Comparison of ENCODE assay signal across 8 mouse cellular contexts in the genomic region with DNA sequence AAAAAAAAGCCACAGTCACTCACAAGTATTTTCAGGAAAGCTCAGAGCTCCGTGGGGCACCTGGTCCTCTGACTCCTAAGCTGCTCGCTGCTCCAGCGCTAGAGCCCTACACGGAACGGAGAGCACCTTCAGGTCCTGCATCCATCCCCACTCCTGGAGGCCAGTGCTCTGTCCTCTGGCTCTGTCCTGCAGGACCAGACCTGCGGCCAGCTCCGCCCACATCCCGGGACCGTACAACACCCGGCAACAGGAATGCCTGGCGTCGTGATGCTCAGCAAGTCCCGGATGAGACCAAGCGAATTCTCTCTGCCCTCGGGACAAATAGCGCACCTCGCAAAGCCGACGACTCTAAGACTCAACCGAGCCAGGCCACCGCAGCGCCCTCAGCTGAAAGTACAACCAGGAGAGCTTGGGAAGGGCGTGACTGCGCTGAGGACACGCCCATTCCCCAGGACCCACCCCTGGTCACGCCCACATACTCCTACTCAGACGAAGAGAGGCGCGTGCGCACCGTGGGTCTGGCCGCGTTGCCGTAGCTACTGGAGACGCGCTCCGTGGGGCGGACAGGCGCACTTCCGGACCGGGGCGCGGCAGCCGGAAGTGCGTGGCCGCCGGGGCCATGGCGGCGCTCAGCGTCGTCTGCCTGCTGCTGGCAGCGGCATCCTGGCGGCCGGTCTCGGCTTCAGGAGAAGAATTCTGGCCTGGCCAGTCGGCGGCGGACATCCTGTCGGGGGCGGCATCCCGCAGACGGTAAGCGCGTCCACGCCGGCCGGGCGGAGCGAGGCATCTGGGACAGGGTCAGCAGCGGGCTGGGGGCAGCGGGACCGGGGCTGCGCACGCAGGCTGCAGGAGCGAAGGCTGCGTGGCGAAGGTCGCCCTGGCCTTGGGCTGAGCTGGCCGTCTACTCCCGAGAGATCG. TPM values are rescaled to one million over a fixed set of nuclear protein-coding genes. Genes with fewer than 3 reads are reported as not detected.
DNase-seq lines count a peak whose midpoint lies in the region; ATAC-seq lines count a peak whose summit lies in the region.

A gene (plus strand): TSS at position 515 of the 918 bp plus-strand sequence.

- H3K9me3 ChIP-seq in heart, embryonic 13.5 days = no peaks in the 10 kb centered on the region
- H3K9me3 ChIP-seq in liver, embryonic 12.5 days (replicated peaks) = no peaks in the 10 kb centered on the region
- H3K9me3 ChIP-seq in stomach, embryonic 15.5 days = no peaks in the 10 kb centered on the region

- WGBS in heart, embryonic 13.5 days = under 1% methylated on average over 78 of the region's 81 CpGs
- WGBS in liver, embryonic 12.5 days (ENCODE audit: insufficient replicate concordance) = under 1% methylated on average over 81 of the region's 81 CpGs
- under 1% methylated on average over 81 of the region's 81 CpGs for WGBS in stomach, embryonic 15.5 days

- H3K27me3 ChIP-seq in heart, embryonic 13.5 days (replicated peaks) = no peaks in the 10 kb centered on the region
- H3K27me3 ChIP-seq in liver, embryonic 12.5 days (replicated peaks) = no peaks in the 10 kb centered on the region
- H3K27me3 ChIP-seq in stomach, embryonic 15.5 days (replicated peaks) = no peaks in the 10 kb centered on the region

- peak within 1 kb of the TSS; percentile 74 for H3K4me2 ChIP-seq in heart, embryonic 13.5 days
- peak within 1 kb of the TSS; percentile 94 for H3K4me2 ChIP-seq in liver, embryonic 12.5 days
- peak within 1 kb of the TSS; percentile 87 for H3K4me2 ChIP-seq in stomach, embryonic 15.5 days

- H3K4me1 ChIP-seq in brown adipose tissue, adult 24 weeks (ENCODE audit: control insufficient read depth, insufficient read depth, insufficient read length, low read length) = 0 out of 2 replicates have a peak, but pooled peaks cover 2% of the 10 kb centered on the region
- H3K4me1 ChIP-seq in heart, embryonic 13.5 days = peaks cover 23% of the 10 kb centered on the region
- peaks cover 23% of the 10 kb centered on the region for H3K4me1 ChIP-seq in liver, embryonic 12.5 days
- no peaks in the 10 kb centered on the region for H3K4me1 ChIP-seq in stomach, embryonic 15.5 days

- H3K27ac ChIP-seq in brown adipose tissue, adult 24 weeks (replicated peaks; ENCODE audit: low read depth, low read length) = peak within 1 kb of the TSS; percentile 87
- peak within 1 kb of the TSS; percentile 93 for H3K27ac ChIP-seq in heart, embryonic 13.5 days (replicated peaks)
- H3K27ac ChIP-seq in liver, embryonic 12.5 days = peak within 1 kb of the TSS; percentile 87
- H3K27ac ChIP-seq in stomach, embryonic 15.5 days = peak within 1 kb of the TSS; percentile 87

- H3K36me3 ChIP-seq in heart, embryonic 13.5 days = peaks cover 36% of the 10 kb centered on the region
- peaks cover 37% of the 10 kb centered on the region for H3K36me3 ChIP-seq in liver, embryonic 12.5 days
- peaks cover 13% of the 10 kb centered on the region; the same call in 1 of the 2 replicates for H3K36me3 ChIP-seq in stomach, embryonic 15.5 days

- peak within 1 kb of the TSS; percentile 85 for H3K4me3 ChIP-seq in brown adipose tissue, adult 24 weeks (ENCODE audit: insufficient read depth, low read depth, low read length)
- peak within 1 kb of the TSS; percentile 94 for H3K4me3 ChIP-seq in heart, embryonic 13.5 days
- H3K4me3 ChIP-seq in liver, embryonic 12.5 days = peak within 1 kb of the TSS; percentile 96
- peak within 1 kb of the TSS; percentile 83 for H3K4me3 ChIP-seq in stomach, embryonic 15.5 days (replicated peaks)

- DNase-seq in CD4-positive, CD25-positive, alpha-beta regulatory T cell, adult 2 months (ENCODE audit: low read depth, low spot score) = peak; percentile 100
- DNase-seq in fat pad, adult 2 months (ENCODE audit: extremely low read depth, low read depth, low spot score) = peak; percentile 42
- DNase-seq in kidney, postnatal 10 days = peak; percentile 98
- peak; percentile 92 to 95 for DNase-seq in natural killer cell, adult 2 months (ENCODE audit: low spot score in 2 of 2)

- ATAC-seq in heart, embryonic 13.5 days (ENCODE audit: extremely low read depth, insufficient number of reproducible peaks, low FRiP score, low TSS enrichment) = peak; percentile 98
- peak; percentile 98 for ATAC-seq in liver, embryonic 12.5 days
- peak; percentile 99 for ATAC-seq in stomach, embryonic 15.5 days (ENCODE audit: insufficient read depth, low FRiP score, low read depth)

- peak within 1 kb of the TSS; percentile 91 for H3K9ac ChIP-seq in heart, embryonic 13.5 days
- peak within 1 kb of the TSS; percentile 92 for H3K9ac ChIP-seq in liver, embryonic 12.5 days
- peak within 1 kb of the TSS; percentile 80 for H3K9ac ChIP-seq in stomach, embryonic 15.5 days

RNA-seq across cellular contexts. Expression of the gene that starts here (rescaled TPM):
- polyA plus RNA-seq in brown adipose tissue, adult 24 weeks (2012; ENCODE audit: insufficient read depth, insufficient read length, missing spikeins) = 24.0 and 31.2 TPM in 2 replicates
- polyA plus RNA-seq in heart, embryonic 13.5 days (2015; fragmentation: Nextera tagmentation; extraction: Ambion mirVana) = 120 and 122 TPM in 2 replicates
- 40.7 and 43.2 TPM in 2 replicates for polyA plus RNA-seq in liver, embryonic 12.5 days (2016; fragmentation: Nextera tagmentation; extraction: Ambion mirVana)
- polyA plus RNA-seq in stomach, embryonic 15.5 days (2015; fragmentation: Nextera tagmentation; extraction: Ambion mirVana) = 117 and 124 TPM in 2 replicates

Comparison
In these comparisons a context has a peak if more than half of its experiments do, and no peak if none do; other contexts are left out.
1. Peak in every context shown above with its lines: DNase-seq, ATAC-seq, H3K4me3 ChIP-seq and H3K27ac ChIP-seq.
2. DNase-seq: peak in every context shown above with its lines; median percentile 100 in CD4-positive, CD25-positive, alpha-beta regulatory T cell, adult 2 months; 98 in kidney, postnatal 10 days; 94 in natural killer cell, adult 2 months; 42 in fat pad, adult 2 months.